Mouse (Mus musculus) olfactory bulb, adult 2 months (tissue): Measurements from ENCODE around the gene Mief1.

Experiments
- CTCF ChIP-seq: fragments of 200-500 bp; IDR thresholded peaks from 2 replicates; pipeline ENCODE4 v1.5.1; 2012; ENCODE audit warnings: low read depth, mild to moderate bottlenecking, low read length, moderate library complexity; ENCODE audit not compliant: insufficient read depth
- POLR2A ChIP-seq: fragments of 200-500 bp; IDR thresholded peaks from 2 replicates; pipeline ENCODE4 v1.6.1; 2012; ENCODE audit warnings: mild to moderate bottlenecking, low read depth, low read length, moderate library complexity; ENCODE audit not compliant: insufficient read depth

- TF ChIP-seq CTCF: no peak
- no peak for TF ChIP-seq POLR2A
These were observed 44.9 kb upstream of the Mief1 start for GRCm38 (mm10) chr15:80188927-80189326.
